In the genomic region with DNA sequence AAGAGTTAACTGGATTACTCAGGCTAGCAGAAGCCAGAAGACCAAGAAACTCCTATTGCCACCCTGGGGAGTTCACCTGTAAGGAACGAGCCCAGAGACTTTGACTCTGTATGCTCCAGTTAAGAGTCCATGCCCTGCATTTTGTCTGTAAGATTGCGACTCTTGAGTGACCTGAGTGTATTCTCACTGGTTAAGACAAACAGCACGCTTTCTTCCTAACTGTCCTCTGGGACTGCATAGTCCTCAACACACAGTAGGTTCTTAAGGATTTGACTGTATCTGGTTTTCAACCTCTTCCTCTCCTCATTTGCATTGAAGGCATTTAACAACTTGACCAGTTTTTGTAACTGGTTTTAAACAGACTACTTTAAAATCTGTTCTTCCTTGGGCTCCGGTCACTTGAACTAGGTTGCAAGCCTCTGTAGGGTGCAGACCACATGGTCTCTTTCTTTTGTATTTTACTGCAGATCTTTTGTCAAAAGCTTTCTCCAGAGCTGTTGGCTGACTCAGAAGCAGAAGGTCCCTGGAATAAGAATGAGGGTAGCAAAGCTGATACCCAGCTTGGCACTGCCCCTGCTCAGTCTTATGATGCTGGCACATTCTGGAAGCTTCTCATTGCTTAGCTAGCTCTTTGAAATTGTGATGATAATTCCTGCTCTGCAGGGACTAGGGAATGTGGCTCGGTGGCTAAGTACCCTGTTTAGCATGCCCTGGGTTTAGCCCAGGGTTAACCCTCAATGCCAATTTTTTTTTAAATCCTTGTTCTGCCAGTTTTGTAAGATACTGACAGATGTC, we compare ENCODE assay signal across 11 mouse cellular contexts. TPM values are rescaled to one million over a fixed set of nuclear protein-coding genes. Genes with fewer than 3 reads are reported as not detected.
DNase-seq lines count a peak whose midpoint lies in the region; ATAC-seq lines count a peak whose summit lies in the region.
"Had no signal": no experiment of that assay in that cellular context is flagged by ENCODE, and none has a peak within 500 bp of the region (broad histone marks: within the 10 kb centered on the region; RNA-seq: fewer than 3 reads in every experiment).

No protein-coding gene starts in this region.

- H3K4me2 ChIP-seq in neural tube, embryonic 15.5 days = no peak overlapping the region
- H3K4me2 ChIP-seq: heart, embryonic 15.5 days had no signal

- no peaks in the 10 kb centered on the region for H3K36me3 ChIP-seq in neural tube, embryonic 15.5 days
- H3K36me3 ChIP-seq: heart, embryonic 15.5 days had no signal

- no peak overlapping the region for H3K4me3 ChIP-seq in neural tube, embryonic 15.5 days (replicated peaks)
- H3K4me3 ChIP-seq: heart, embryonic 15.5 days had no signal

- no peaks in the 10 kb centered on the region for H3K9me3 ChIP-seq in neural tube, embryonic 15.5 days (replicated peaks)
- H3K9me3 ChIP-seq: heart, embryonic 15.5 days had no signal

- no peaks in the 10 kb centered on the region for H3K27me3 ChIP-seq in neural tube, embryonic 15.5 days (replicated peaks)
- H3K27me3 ChIP-seq: heart, embryonic 15.5 days had no signal

- peak; percentile 33 for ATAC-seq in neural tube, embryonic 15.5 days (ENCODE audit: low FRiP score)
- no peak for ATAC-seq in granulocyte monocyte progenitor cell, adult 5-6 weeks (replicated peaks; ENCODE audit: poor library complexity, severe bottlenecking)
- ATAC-seq: lung, postnatal 0 days had no signal

- peaks cover 10% of the 10 kb centered on the region; the same call in 1 of the 2 replicates for H3K4me1 ChIP-seq in neural tube, embryonic 15.5 days
- H3K4me1 ChIP-seq: heart, embryonic 15.5 days had no signal

- H3K27ac ChIP-seq in neural tube, embryonic 15.5 days (replicated peaks) = peak overlapping the region; percentile 37; the same call in 1 of the 2 replicates
- H3K27ac ChIP-seq: heart, embryonic 15.5 days had no signal

- WGBS in neural tube, embryonic 15.5 days = 61% methylated on average over 5 of the region's 5 CpGs

- no peak overlapping the region for H3K9ac ChIP-seq in neural tube, embryonic 15.5 days (replicated peaks)
- H3K9ac ChIP-seq: heart, embryonic 15.5 days had no signal

- peak; percentile 53 for DNase-seq in left cerebral cortex, adult 11 months (ENCODE audit: low spot score)
- DNase-seq in left cerebral cortex, adult 18-20 months (ENCODE audit: low spot score in 2 of 2) = no peak
- peak; percentile 58 for DNase-seq in cerebellum, adult 9-11 months
- DNase-seq in layer of hippocampus, adult 8-10 months (ENCODE audit: low spot score in 2 of 2) = peak; percentile 57 to 86
- DNase-seq in kidney, postnatal 4 days = no peak
- DNase-seq: kidney, adult 2 months; spleen, adult 18-20 months had no signal

RNA-seq across cellular contexts. Expression of a gene that starts 20.5 kb away (rescaled TPM):
- total RNA-seq in left cerebral cortex, adult 18-20 months (2021) = 10 to 100 TPM; 77.5 to 95.2 TPM
- total RNA-seq in layer of hippocampus, adult 8-10 months (2022) = 10 to 100 TPM; 61.3 to 99.4 (median 76.7) TPM
- polyA plus RNA-seq in neural tube, embryonic 15.5 days (2015; fragmentation: Nextera tagmentation; extraction: Ambion mirVana) = 8.3 and 8.5 TPM in 2 replicates
- total RNA-seq in granulocyte monocyte progenitor cell, adult 5-6 weeks (2014; fragmentation: Nextera tagmentation) = not detected in 2 replicates
- not detected in 2 replicates for total RNA-seq in granulocyte monocyte progenitor cell, adult 5-6 weeks (2017)

Comparison
In these comparisons a context has a peak if more than half of its experiments do, and no peak if none do; other contexts are left out.
1. DNase-seq: peak in left cerebral cortex, adult 11 months (single experiment), cerebellum, adult 9-11 months (single experiment) and layer of hippocampus, adult 8-10 months (2 of 2); none in left cerebral cortex, adult 18-20 months (0 of 2) and kidney, postnatal 4 days (0 of 2).
2. RNA of a gene that starts 20.5 kb away (total RNA-seq): 77.5 to 95.2 TPM in left cerebral cortex, adult 18-20 months and 61.3 to 99.4 TPM in layer of hippocampus, adult 8-10 months; not detected in granulocyte monocyte progenitor cell, adult 5-6 weeks; every median in the first group is over 10 times any median in the second.